Mouse (Mus musculus): ENCODE data around the gene Furin. TPM values are rescaled to one million over a fixed set of nuclear protein-coding genes. Genes with fewer than 3 reads are reported as not detected.

Furin gene
- polyA plus RNA-seq, 1 experiment from 2014 or later: 3.9 TPM

DNA sequence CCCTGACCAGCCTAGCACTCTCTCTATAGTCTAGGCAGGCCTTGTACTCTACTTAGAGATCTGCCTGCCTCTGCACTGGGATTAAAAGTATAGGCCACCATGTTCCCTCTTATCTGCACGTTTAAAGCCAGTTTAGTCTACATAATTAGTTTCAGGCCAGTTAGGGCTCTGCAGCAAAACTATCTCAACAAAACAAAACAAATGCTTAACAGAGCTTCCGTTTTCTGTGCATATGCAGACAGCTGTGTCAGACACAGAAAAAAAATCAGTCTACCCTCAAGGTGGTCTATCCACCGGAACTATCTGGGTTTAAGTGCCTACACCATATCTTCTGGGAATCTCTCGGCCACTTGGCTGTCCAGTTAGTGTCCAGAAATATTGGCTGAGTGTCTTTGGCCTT lies 31.9 kb downstream of the Furin start:
- Histone ChIP-seq H3K36me3 (ENCODE audit: control insufficient read depth, insufficient read depth, low read length) (peaks cover 4% of the 10 kb centered on the region; the same call in 1 of the 2 replicates), H3K4me1 (ENCODE audit: control insufficient read depth, insufficient read depth, low read length) (0 out of 2 replicates have a peak, but pooled peaks cover 2% of the 10 kb centered on the region), H3K9me3 (replicated peaks; ENCODE audit: control insufficient read depth, low read length) (no peaks in the 10 kb centered on the region), H3K4me2 (ENCODE audit: low read length) (no peak overlapping the region), H3K4me3 (ENCODE audit: low read depth, low read length) (no peak overlapping the region), H3K27me3 (replicated peaks; ENCODE audit: control insufficient read depth, insufficient read depth, low read length) (no peaks in the 10 kb centered on the region), H3K9ac (ENCODE audit: low read length) (no peak overlapping the region), H3K27ac (ENCODE audit: low read depth, low read length) (no peak overlapping the region)
- 82% methylated on average over 4 of the region's 4 CpGs for WGBS
- ATAC-seq: no peak
- no peak for DNase-seq (ENCODE audit: low spot score)

DNA sequence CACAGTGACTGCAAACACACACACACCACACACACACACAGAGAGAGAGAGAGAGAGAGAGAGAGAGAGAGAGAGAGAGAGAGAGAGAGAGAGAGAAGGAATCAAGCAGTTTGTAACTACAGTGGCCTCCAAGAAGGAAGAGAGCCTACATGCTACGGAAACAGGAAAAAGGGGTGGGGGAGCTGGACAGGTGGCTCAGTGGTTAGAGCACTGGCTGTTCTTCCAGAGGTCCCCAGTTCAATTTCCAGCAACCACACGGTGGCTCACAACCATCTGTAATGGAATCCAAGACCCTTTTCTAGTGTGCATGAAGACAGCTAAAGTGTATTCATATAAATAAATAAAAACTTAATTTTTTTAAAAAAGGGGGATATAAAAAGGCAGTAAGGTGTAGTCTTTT lies 32.6 kb downstream of the Furin start:
- 63% methylated on average over 2 of the region's 2 CpGs for WGBS
- no peaks in the 10 kb centered on the region for H3K9me3 ChIP-seq (replicated peaks; ENCODE audit: control insufficient read depth, low read length)
- peaks cover 11% of the 10 kb centered on the region for H3K36me3 ChIP-seq (ENCODE audit: control insufficient read depth, insufficient read depth, low read length)
- no peak overlapping the region for H3K9ac ChIP-seq (ENCODE audit: low read length)
- no peak for DNase-seq (ENCODE audit: low spot score)
- no peaks in the 10 kb centered on the region for H3K27me3 ChIP-seq (replicated peaks; ENCODE audit: control insufficient read depth, insufficient read depth, low read length)
- H3K4me2 ChIP-seq (ENCODE audit: low read length): no peak overlapping the region
- H3K4me1 ChIP-seq (ENCODE audit: control insufficient read depth, insufficient read depth, low read length): 0 out of 2 replicates have a peak, but pooled peaks cover 2% of the 10 kb centered on the region
- H3K4me3 ChIP-seq (ENCODE audit: low read depth, low read length): no peak overlapping the region
- no peak overlapping the region for H3K27ac ChIP-seq (ENCODE audit: low read depth, low read length)
- ATAC-seq: no peak

DNA sequence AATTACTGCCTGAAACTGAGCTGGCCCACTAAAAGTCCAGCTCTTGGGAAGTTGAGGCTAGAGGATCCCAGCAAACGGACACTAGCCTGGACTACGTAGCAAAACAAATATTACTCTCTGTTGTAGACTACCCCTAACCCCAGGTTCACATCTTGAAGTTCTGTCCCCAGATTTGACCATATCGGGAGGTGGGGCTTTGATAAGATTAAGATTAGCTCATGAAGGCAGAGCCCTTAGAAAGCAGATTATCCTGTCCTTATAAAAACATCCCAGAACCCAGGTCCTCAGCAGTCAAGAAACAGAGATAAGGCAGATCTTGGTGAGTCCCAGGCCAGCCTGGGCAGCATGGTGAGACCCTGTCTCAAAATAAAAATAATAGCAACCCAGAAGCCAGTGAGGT lies 33.1 kb downstream of the Furin start:
- Histone ChIP-seq H3K4me3 (ENCODE audit: low read depth, low read length) (no peak overlapping the region), H3K4me2 (ENCODE audit: low read length) (no peak overlapping the region), H3K9me3 (replicated peaks; ENCODE audit: control insufficient read depth, low read length) (no peaks in the 10 kb centered on the region), H3K36me3 (ENCODE audit: control insufficient read depth, insufficient read depth, low read length) (peaks cover 16% of the 10 kb centered on the region), H3K4me1 (ENCODE audit: control insufficient read depth, insufficient read depth, low read length) (0 out of 2 replicates have a peak, but pooled peaks cover 2% of the 10 kb centered on the region), H3K27ac (ENCODE audit: low read depth, low read length) (no peak overlapping the region), H3K27me3 (replicated peaks; ENCODE audit: control insufficient read depth, insufficient read depth, low read length) (no peaks in the 10 kb centered on the region), H3K9ac (ENCODE audit: low read length) (no peak overlapping the region)
- WGBS: 87% methylated on average over 3 of the region's 3 CpGs
- DNase-seq (ENCODE audit: low spot score) (no peak), ATAC-seq (no peak)

DNA sequence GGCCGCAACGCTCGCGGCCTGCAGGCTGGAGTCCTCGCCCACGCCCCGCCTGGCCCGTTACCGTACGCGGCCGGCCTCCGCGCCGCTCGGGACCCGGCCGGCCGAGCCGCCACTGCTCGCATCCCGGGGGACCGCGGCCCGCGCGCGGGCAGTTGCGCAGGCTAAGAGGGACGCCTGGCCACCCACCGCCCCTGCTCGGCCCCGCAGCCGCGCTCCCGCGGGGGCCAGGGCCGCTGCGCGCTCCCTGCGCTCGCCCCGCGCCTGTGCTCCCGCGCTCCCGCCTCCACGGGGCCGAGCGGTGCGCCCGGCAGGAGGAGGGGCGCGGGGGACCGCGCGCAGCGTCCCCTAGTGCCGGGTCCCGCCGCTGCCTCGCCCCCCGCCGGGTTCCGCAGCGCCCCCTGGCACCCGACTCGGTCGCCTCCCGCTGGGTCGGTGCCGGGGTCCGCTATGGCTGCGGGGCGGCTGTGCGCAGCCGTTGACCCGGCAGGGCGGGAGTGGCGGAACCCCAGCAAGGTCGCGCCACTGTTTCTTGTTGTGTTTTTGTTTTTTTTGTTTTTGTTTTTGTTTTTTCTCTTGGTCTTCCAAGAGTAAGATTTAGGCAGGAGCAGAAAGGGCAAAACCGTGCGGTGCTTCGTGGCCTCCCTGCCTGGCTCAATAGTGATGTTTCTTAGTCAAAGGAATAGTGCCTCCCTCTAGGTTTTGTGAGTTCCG lies 34.0 kb downstream of the Furin start, which contains the start of gene Man2a2:
TSS of gene Man2a2 (minus strand) at position 335 of the 711 bp plus-strand sequence.
- DNase-seq (ENCODE audit: low spot score) (peak; percentile 82), ATAC-seq (peak; percentile 82)
- no peaks in the 10 kb centered on the region for H3K9me3 ChIP-seq (replicated peaks; ENCODE audit: control insufficient read depth, low read length)
- H3K4me2 ChIP-seq (ENCODE audit: low read length): peak within 1 kb of the TSS; percentile 68
- no peaks in the 10 kb centered on the region for H3K27me3 ChIP-seq (replicated peaks; ENCODE audit: control insufficient read depth, insufficient read depth, low read length)
- H3K4me1 ChIP-seq (ENCODE audit: control insufficient read depth, insufficient read depth, low read length): 0 out of 2 replicates have a peak, but pooled peaks cover 2% of the 10 kb centered on the region
- H3K4me3 ChIP-seq (ENCODE audit: low read depth, low read length): peak within 1 kb of the TSS; percentile 89
- H3K9ac ChIP-seq (ENCODE audit: low read length): peak within 1 kb of the TSS; percentile 90
- H3K36me3 ChIP-seq (ENCODE audit: control insufficient read depth, insufficient read depth, low read length): peaks cover 25% of the 10 kb centered on the region
- peak within 1 kb of the TSS; percentile 71 for H3K27ac ChIP-seq (ENCODE audit: low read depth, low read length)
- under 1% methylated on average over 63 of the region's 86 CpGs for WGBS

DNA sequence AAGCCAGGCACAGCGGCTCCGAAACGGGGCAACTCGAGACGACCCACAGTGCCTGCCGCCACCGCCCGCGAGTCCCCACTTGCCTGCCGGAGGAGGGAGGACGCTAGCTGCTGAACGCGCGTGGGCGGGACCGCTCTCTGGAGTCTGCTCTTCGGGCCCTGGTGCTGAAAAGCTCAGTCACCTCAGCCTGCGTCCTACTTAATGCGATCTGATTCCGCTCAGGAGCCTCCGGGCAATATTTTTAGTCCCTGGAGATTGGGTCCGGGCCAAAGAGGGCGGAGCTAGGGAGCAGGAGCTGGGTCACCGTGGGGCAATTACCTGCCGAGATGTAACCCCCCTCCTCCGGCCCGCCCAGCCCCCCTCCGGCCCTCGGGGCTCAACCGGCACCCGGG lies 34.6 kb downstream of the Furin start:
- peak overlapping the region; percentile 89 for H3K4me3 ChIP-seq (ENCODE audit: low read depth, low read length)
- no peaks in the 10 kb centered on the region for H3K27me3 ChIP-seq (replicated peaks; ENCODE audit: control insufficient read depth, insufficient read depth, low read length)
- H3K9ac ChIP-seq (ENCODE audit: low read length): peak overlapping the region; percentile 90
- H3K36me3 ChIP-seq (ENCODE audit: control insufficient read depth, insufficient read depth, low read length): peaks cover 31% of the 10 kb centered on the region
- ATAC-seq: peak; percentile 69
- WGBS: under 1% methylated on average over 31 of the region's 31 CpGs
- H3K9me3 ChIP-seq (replicated peaks; ENCODE audit: control insufficient read depth, low read length): no peaks in the 10 kb centered on the region
- peak overlapping the region; percentile 68 for H3K4me2 ChIP-seq (ENCODE audit: low read length)
- peak overlapping the region; percentile 71 for H3K27ac ChIP-seq (ENCODE audit: low read depth, low read length)
- DNase-seq (ENCODE audit: low spot score): peak; percentile 75
- H3K4me1 ChIP-seq (ENCODE audit: control insufficient read depth, insufficient read depth, low read length): 0 out of 2 replicates have a peak, but pooled peaks cover 2% of the 10 kb centered on the region

DNA sequence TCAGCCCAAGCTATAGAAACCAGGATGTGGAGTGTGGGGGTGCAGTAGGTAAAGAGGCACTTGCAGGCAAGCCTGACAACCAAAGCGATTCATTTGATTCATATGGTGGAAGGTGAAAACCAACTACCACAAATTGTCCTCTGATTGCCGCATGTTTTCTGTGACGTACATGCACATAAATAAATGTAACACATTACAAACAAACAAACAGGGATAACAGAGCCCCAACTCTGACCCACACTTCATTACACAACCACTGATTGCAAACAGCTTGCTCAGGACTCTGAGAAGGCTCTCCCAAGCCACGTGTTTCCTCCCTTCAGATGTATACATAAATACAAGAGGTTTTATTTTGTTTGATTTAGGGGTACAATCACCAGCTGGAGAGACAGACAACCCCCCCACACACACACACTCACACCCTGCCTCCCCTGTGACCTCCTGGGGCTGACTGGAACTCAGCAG lies 35.2 kb downstream of the Furin start:
- Histone ChIP-seq H3K27ac (ENCODE audit: low read depth, low read length) (no peak overlapping the region), H3K4me1 (ENCODE audit: control insufficient read depth, insufficient read depth, low read length) (0 out of 2 replicates have a peak, but pooled peaks cover 2% of the 10 kb centered on the region), H3K9me3 (replicated peaks; ENCODE audit: control insufficient read depth, low read length) (no peaks in the 10 kb centered on the region), H3K27me3 (replicated peaks; ENCODE audit: control insufficient read depth, insufficient read depth, low read length) (no peaks in the 10 kb centered on the region), H3K4me2 (ENCODE audit: low read length) (peak overlapping the region; percentile 68), H3K4me3 (ENCODE audit: low read depth, low read length) (peak overlapping the region; percentile 89), H3K9ac (ENCODE audit: low read length) (peak overlapping the region; percentile 90), H3K36me3 (ENCODE audit: control insufficient read depth, insufficient read depth, low read length) (peaks cover 31% of the 10 kb centered on the region)
- WGBS: 56% methylated on average over 4 of the region's 4 CpGs
- no peak for DNase-seq (ENCODE audit: low spot score)
- ATAC-seq: no peak

DNA sequence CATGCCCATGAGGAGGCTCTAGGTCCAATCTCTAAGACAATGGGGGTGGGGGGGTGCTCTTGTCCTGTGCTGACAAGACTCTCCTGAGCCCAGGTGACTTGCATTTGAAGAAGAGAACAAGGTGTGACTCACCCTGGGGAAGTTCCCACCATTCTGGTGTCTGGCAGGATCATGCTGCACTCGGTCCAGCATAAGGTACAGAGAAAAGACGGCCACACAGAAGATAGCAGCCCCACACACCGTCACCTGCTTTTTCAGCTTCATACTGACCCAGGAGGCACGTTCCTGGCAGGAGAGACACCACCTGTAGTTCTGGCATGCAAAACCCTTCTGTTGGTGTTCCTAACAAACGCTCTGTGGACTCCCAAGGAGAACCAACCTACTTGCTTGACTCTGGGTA lies 35.8 kb downstream of the Furin start:
- H3K27ac ChIP-seq (ENCODE audit: low read depth, low read length): no peak overlapping the region
- 67% methylated on average over 5 of the region's 5 CpGs for WGBS
- DNase-seq (ENCODE audit: low spot score) (no peak), ATAC-seq (no peak)
- peaks cover 32% of the 10 kb centered on the region for H3K36me3 ChIP-seq (ENCODE audit: control insufficient read depth, insufficient read depth, low read length)
- no peaks in the 10 kb centered on the region for H3K9me3 ChIP-seq (replicated peaks; ENCODE audit: control insufficient read depth, low read length)
- H3K4me2 ChIP-seq (ENCODE audit: low read length): peak overlapping the region; percentile 68
- no peaks in the 10 kb centered on the region for H3K27me3 ChIP-seq (replicated peaks; ENCODE audit: control insufficient read depth, insufficient read depth, low read length)
- no peak overlapping the region for H3K9ac ChIP-seq (ENCODE audit: low read length)
- 0 out of 2 replicates have a peak, but pooled peaks cover 2% of the 10 kb centered on the region for H3K4me1 ChIP-seq (ENCODE audit: control insufficient read depth, insufficient read depth, low read length)
- 0 out of 2 replicates have a peak overlapping the region, but pooled peaks have one; percentile 89 for H3K4me3 ChIP-seq (ENCODE audit: low read depth, low read length)

DNA sequence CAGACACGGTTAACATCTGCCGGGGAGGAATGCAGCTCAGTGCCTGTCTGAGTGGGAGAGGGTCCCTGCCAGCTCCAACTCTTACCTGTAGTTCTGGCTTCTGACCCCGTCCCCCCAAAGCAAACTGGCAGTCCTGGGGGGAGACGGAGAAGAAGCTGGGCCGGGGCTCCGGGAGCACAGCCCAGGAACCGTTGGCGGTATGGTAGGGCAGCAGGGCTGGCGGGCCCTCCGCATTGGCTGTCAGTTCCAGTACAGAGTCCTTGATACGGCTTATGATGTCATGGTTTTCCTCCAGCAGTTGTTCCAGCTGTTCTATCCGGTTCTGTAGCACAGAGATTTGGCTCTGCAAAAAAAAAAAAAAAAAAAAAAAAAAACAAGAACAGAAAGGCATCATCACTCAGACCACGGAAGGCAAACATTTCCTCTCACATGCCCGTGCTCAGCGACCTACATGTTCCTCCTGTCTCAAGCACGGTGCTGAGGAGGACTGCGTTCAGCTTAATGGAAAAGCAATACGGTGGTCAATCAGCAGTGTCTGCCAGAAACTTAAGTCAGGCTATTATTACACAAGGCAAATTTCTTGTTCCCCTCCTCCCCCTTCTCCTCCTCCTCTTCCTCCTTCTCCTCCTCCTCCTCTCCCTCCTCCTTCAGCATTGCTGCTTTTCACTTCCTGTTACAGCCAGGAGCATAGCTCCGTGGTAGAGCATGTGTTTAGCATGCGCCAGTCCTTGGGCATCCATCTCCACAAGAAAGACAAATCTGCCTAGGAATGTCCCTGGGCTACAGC lies 36.4 kb downstream of the Furin start:
- no peak for DNase-seq (ENCODE audit: low spot score)
- WGBS: 88% methylated on average over 20 of the region's 20 CpGs
- peaks cover 38% of the 10 kb centered on the region for H3K36me3 ChIP-seq (ENCODE audit: control insufficient read depth, insufficient read depth, low read length)
- no peak overlapping the region for H3K27ac ChIP-seq (ENCODE audit: low read depth, low read length)
- H3K4me1 ChIP-seq (ENCODE audit: control insufficient read depth, insufficient read depth, low read length): 0 out of 2 replicates have a peak, but pooled peaks cover 2% of the 10 kb centered on the region
- H3K4me3 ChIP-seq (ENCODE audit: low read depth, low read length): no peak overlapping the region
- no peak overlapping the region for H3K9ac ChIP-seq (ENCODE audit: low read length)
- no peaks in the 10 kb centered on the region for H3K9me3 ChIP-seq (replicated peaks; ENCODE audit: control insufficient read depth, low read length)
- H3K27me3 ChIP-seq (replicated peaks; ENCODE audit: control insufficient read depth, insufficient read depth, low read length): no peaks in the 10 kb centered on the region
- ATAC-seq: no peak
- no peak overlapping the region for H3K4me2 ChIP-seq (ENCODE audit: low read length)

Data from forebrain, embryonic 14.5 days (tissue).